Mouse (Mus musculus) neutrophil, adult 83 days (primary cell): ENCODE results near the gene Cdc42bpa. TPM values are rescaled to one million over a fixed set of nuclear protein-coding genes. Genes with fewer than 3 reads are reported as not detected.

ENCODE experiments used
- total RNA-seq, 2 experiments: library from RNA; stranded (reverse); gene quantifications; one replicate each; pipeline ENCODE4 v1.2.4; 2023

The Cdc42bpa gene
- total RNA-seq, result 1 to 10 TPM; 4.2 to 4.3 TPM

GRCm38 (mm10) chr1:179959721-179960542 is at the start of gene Cdc42bpa:
Gene Cdc42bpa, plus strand, starts transcription at chr1:179960472.

GRCm38 (mm10) chr1:180198959-180199714 is 238.9 kb downstream of the Cdc42bpa start, which contains the start of gene Coq8a:
Gene Coq8a, minus strand, starts transcription at chr1:180199602.

Other genes with a start within 250 kb of the Cdc42bpa start
- not detected for gene Kif28, start 215.2 kb upstream of the Cdc42bpa start, total RNA-seq
- under 1 TPM; 0.42 to 0.70 TPM for gene Gm10518, start 157.1 kb upstream of the Cdc42bpa start, total RNA-seq
- 10 to 100 TPM; 56.6 to 68.2 TPM for gene Ahctf1, start 156.8 kb upstream of the Cdc42bpa start, total RNA-seq
- gene Coq8a, start 239.1 kb downstream of the Cdc42bpa start, total RNA-seq, result 1 to 10 TPM; 6.0 to 7.9 TPM